Mouse (Mus musculus) v-Abl transformed pro-B cells (cell line): ENCODE data around the gene Rfc1.

Experiments
- in situ Hi-C, 2 experiments: fragments of 400-800 bp; cut with MboI; formaldehyde crosslinking; loops; one replicate each; pipeline ENCODE4 v1.15.1; 2025; ENCODE audit not compliant: unreplicated experiment in 2 of 2

The Rfc1 gene

GRCm38 (mm10) chr5:65217305-65218269 is 117.9 kb downstream of the Rfc1 start:
- in situ Hi-C loops: loop anchor here (10.0 to 25.0 kb wide), 3 partner anchors 205 to 333 kb away; no protein-coding TSS in a partner anchor

GRCm38 (mm10) chr5:65213321-65213720 is 122.1 kb downstream of the Rfc1 start:
- in situ Hi-C loops: loop anchor here (10.0 to 25.0 kb wide), 3 partner anchors 201 to 329 kb away; no protein-coding TSS in a partner anchor
